Mouse (Mus musculus) NIH3T3 (cell line): ENCODE data around the gene Dennd1a.

ENCODE experiments used
- DNase-seq: peaks from one replicate; pipeline ENCODE4 v3.0.0-alpha.2; 2012; ENCODE audit warnings: low read depth

The Dennd1a gene

DNA sequence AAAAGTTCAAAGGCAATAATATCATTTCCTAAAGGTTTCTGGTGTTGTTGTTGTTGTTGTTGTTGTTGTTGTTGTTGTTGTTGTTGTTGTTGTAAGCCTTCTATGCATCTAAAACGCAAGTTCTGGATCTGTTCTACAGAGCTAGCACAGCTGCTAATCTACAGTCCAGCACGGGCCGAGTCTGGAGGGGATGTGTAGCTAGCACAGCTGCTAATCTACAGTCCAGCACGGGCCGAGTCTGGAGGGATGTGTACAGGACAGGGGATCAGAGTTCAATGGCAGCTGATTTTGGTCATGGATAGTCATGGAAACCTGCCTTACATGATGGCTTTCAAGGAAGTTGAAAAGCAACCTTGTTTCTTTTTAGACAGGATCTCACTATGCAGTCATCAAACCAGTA is 57.3 kb downstream of the Dennd1a start:
- no peak for DNase-seq

- DNase-seq, result peak; percentile 72
Observed at GRCm38 (mm10) chr2:38223759-38224158, 63.4 kb downstream of the Dennd1a start.

DNA sequence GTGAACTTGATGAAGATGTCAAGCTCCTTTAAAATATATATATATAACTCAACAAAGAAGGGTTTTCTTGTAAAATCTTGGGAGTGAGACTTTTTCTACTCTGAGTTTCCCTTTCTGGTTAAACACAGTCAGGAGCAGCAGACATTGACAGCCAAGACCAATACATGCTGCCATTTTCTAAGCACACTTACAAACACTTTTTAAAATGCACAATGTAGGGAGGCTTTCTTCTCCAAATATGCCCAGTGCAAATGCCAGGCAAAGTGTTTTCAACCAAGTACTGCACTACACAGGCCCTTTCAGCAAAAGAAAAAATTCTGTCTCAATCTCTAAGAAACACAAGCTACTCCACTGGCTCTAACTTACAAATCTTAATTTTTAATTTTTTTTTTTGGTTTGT is 65.7 kb downstream of the Dennd1a start:
- DNase-seq, result no peak

DNA sequence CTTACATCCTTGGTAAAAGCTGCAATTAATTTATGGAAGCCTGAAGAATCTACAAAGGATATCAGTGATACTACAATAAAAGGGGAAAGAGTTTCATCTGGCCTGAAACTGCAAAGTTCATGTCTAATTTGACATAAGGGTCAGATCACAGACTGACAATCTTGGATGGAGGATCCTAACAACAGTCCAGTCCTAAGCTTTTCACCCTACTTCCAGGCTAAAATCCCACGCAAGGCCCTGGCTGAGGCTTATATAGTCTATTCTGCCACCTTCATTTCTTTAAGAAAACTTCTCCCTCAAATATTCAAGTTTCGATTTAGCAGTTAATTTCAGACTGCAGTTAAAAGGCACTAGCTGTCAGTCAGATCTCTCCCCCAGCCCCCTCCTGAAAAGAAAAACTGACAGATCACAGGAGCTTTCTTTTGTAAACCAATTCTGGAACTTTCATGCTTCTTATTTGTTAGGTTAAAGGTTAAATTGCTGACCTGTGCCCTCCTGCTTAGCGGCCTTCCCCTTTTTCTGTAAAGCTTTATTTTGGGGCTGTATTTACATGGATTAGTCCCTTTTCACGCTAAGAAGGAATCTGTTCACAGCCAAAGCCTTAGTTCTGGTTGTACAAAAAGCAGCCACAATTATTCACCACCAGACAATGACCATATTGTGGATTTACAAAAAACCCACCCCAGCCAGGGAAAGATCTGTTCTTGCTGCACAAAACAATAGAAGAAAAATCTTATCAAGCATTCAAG is 66.3 kb downstream of the Dennd1a start:
- DNase-seq, result no peak

DNA sequence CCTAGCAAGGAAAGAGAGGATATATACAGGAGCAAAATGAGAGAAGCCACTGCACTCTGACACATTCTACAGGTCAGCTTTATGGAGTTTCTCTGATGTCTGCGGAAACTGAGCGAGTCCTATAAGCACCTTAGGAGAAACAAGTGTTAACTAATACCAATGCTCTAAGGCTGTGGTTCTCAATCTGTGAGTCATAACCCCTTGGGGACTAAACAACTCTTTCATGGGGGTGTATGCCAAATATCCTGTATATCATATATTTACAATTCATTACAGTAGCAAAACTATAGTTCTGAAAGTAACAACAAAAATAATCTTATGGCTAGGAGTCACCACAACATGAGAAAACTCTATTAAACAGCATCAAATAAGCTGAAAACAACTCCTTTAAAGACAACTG is 67.5 kb downstream of the Dennd1a start:
- peak; percentile 64 for DNase-seq

DNA sequence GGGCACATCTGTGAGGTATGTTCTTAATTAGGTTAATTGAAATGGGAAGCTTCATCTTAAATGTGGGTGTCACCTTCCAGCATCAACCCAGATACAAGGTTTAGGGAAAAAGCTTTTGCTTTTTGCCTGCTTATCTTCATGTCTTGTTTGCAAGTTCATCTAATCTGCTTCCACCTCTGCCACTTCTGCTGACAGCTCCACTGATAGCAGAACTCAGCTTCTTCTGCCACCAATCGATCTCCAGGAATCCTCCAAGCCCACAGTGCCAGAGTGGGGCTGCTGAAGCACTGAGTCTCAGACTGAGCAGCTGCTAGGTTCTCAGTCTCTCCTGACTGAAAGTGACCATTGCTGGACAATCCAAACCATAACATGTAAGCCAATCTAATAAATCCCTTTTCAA is 74.1 kb downstream of the Dennd1a start:
- no peak for DNase-seq

- DNase-seq, result no peak
Observed at GRCm38 (mm10) chr2:38211426-38211825, 75.8 kb downstream of the Dennd1a start.

DNA sequence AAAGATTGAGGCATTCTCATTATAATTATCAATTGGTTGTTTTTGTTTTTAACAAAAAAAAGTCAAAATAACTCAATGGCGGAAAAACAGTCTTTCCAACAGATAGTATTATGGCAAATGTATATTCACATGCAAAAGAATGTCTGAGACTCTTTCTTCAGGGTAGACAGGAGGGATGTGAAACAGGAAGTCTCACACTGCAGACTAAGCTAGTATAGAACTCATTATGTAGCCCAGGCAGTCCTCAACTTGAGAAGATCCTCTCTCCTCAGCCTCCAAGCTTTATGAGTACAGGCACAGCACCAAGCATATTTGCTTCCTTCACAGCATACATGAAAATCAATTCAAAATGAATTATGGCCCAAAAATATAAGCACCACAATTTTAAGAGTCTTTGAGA is 79.4 kb downstream of the Dennd1a start:
- no peak for DNase-seq

DNA sequence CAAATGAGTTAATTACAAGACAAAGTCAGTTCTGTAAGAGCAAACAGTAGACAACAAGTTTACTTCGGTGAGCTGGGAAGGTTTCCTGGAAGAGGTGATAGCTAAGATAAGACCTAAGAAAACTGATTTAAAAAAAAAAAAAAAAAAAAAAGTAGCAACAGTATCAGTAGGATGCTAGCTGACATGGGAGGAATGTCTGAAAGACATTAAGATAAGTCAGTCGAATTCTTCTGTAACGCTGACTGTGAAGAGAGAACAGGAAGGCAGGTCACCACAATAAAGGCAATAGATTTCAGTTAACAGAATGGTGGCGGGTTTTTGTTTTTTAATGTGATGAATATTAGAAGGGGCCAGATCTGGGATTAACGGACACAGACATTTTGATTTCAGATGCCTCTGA is 81.9 kb downstream of the Dennd1a start:
- DNase-seq, result no peak

DNA sequence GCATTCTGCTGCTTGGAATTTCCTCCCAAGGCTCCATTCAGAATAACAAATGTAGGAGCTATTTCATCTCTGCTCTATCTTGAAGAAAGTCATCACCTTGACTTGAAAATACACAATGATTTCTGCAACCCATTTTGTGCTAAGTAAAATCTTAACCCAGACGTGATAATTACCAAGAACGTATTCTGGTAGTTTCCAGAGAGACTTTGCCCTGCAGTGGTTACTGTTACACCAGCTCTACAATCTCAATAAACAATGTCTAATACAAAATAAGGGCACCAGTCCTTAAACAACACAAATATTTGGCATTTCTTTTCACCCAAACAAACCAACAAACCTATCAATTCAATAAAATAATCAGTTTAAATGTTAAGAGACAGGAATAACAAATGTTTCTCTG is 82.5 kb downstream of the Dennd1a start:
- no peak for DNase-seq

GRCm38 (mm10) chr2:38198072-38198471 is 89.1 kb downstream of the Dennd1a start:
- no peak for DNase-seq

- no peak for DNase-seq
Observed at GRCm38 (mm10) chr2:38196199-38197060, 90.8 kb downstream of the Dennd1a start.

DNA sequence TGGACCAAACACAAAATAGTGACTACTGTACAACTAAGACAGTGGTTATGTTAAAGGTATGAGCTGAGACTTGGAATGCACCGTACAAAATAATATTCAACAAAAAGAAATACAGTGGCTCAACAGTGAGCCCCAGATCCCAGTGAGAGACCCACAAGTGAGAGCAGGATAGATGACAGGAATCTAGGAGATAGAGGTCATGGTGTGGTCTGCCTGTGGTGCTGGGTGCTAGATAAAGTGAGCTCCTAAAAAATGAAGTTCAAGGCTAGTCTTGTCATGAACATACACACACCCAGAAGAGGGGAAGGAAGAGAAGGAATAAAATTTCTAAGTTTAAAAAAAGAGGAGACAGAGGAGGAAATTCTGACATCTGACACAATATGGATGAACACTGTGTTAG is 95.2 kb downstream of the Dennd1a start:
- no peak for DNase-seq

GRCm38 (mm10) chr2:38191601-38192000 is 95.6 kb downstream of the Dennd1a start:
- DNase-seq, result no peak

DNA sequence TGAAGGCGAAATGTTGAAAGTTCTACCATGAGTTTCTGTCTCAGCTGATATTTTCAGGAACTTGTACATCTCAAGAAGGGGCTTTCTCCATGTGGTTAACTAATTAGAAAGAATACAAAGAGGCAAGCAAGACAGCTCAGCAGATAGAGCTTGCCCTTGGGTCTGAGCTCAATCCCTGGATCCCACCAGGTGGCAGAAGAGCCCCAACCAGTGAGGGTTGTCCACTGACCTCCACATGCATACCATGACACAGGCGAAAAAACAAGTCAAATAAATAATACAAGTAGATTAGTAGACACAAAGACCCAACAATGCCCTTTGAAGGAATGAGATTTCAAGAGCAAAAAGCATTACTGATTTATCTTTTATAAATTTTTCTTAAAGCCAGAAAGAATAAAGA is 100.8 kb downstream of the Dennd1a start:
- peak; percentile 9 for DNase-seq

DNA sequence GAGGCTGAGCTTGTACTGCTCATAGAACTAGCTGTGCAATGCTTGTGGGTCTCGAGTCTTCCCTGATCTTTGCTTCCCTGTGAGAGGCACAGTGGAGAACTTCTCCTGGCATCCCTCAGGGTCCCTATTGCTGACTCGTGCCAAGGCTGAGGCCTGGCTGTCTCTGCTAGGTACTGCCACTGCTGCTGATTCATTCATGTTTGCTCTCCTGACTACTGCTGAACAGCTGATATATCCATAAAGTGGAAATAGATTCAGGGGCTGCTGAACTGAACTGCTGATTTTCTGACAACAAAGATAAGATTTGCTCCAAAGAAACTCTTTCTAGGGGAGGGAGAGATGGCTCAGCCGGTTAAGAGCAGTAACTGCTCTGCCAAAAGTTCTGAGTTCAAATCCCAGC is 102.2 kb downstream of the Dennd1a start:
- no peak for DNase-seq

DNA sequence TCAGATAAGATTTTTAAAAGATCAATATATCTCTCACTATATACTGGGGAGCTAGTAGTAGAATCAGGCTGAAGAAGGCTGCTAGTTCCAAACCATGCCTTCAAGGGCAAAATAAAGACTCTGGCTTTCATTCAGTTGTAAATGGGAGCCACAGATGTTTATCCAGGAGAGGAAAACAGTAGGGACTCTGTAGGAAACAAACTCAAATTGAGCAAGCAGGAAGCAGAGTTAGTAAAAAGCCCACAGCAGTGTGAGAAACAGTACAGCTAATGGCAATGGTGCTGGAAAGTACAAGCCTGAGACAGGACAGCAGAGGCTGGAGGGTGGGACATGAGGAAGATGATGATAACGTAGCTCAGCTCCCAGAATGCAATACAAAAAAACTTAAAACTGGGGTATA is 103.3 kb downstream of the Dennd1a start:
- no peak for DNase-seq

DNA sequence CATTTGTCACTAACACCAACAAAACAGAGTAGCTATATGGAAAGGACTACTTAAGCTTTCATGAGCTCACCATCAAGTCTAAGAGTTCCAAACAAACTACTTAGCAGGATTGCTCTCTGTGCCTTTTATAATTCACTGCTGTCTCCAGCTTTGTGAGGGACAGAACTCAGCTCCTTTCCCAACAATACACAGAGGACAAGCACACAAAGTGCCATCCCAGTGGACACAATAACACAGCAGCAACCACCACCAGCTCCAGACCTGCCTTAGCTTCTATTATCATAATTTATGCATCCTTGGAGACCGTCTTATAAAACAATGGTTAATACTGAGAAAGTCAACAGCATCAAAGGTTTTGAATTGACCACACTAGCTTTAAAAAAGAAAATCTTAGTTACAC is 104.9 kb downstream of the Dennd1a start:
- DNase-seq, result no peak

DNA sequence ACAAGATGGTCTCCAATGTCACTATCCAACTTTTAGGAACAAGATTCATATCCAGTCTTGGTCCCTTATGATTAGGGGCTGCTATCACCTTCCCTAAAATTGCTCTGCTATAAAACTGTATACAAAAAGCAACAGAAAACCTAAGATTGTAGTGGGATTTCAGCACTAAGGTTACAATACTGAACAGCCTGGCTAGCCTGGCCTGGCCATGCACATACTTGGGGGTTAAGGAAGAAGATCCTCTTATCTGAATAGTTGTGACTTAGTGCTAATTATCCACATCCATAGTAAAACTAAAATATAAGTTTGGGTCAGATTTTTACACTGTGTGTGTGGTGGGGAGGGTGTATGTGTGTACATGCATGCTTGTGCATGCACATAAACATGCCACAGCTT is 109.6 kb downstream of the Dennd1a start:
- no peak for DNase-seq

DNA sequence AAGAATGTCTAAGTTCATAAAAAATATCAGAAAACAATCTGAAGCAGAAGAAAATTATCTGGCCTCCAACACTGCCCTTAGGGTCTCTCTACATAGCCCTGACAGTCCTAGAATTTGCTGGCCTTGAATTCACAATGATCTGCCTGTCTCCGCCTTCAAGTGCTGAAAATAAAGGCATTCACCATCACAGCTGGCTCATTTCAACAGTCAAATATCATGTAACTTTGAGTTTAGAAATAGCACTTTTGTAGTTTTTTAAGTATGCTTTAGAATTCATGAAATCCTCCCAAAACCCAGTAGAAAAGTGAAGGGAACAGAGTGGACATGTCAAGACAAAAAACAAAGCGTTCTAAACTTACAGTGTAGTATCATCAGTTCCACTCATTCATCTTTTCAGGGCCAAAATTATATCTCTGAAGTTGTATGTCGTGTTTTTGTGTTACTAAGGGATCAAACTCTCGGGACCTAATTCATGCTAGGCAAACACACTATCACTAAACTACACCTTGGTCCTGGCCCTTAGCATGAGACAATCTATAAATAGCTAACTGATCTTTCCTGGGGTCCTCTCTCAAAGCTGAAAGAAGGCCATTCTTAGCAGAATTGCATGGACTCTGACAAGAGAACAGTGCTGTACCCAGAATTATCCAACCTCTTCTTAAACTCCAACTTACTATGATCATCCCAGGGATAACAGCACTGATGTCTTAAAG is 110.2 kb downstream of the Dennd1a start:
- DNase-seq, result no peak

GRCm38 (mm10) chr2:38175276-38175675 is 111.9 kb downstream of the Dennd1a start:
- DNase-seq, result no peak

DNA sequence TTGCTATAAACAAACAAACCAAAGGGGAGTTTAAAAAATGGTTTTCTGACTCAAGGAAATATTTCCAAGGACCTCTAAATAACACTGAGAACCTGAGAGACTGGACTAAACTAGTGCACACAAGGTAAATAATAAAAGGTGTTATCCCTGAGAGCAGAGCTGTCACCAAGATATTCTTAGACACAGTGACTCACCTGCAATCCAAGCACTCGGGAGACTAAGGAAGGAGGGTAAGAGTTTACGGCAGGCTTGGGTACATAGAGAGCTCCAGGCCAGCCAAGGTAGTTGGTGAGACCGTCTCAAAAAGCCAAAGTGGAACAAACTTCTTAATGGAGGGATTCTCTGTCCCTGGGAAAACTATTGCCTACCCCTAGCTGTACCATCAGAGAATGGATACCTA is 118.6 kb downstream of the Dennd1a start:
- no peak for DNase-seq

DNA sequence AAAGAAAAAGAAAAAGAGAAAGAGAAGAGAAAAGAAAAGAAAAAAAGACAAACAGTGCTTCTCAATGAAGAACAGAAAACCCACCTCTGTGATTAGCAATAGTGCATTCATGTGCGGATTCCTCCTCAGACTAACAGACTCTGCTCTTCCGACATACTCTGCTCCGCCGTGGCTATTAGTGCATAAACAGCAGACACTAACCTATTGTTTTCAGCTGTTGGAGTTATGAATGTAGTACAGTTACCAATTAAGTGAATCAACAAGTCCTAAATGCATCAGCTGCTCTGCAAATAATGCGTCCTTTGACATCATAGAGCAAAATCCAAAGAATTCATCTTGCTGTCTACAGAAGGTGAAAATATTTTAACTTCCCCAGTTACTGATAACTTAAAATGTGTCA is 121.2 kb downstream of the Dennd1a start:
- DNase-seq, result no peak
